Mouse (Mus musculus) ES-E14 (cell line): ENCODE measurements around the gene Gpr179. TPM values are rescaled to one million over a fixed set of nuclear protein-coding genes. Genes with fewer than 3 reads are reported as not detected.

ENCODE experiments used
- DNase-seq: peaks from one replicate; pipeline ENCODE4 v3.0.0-alpha.2; 2013; ENCODE audit warnings: low read depth, low spot score
- H3K27ac ChIP-seq: 2 replicates; pipeline ENCODE4 v1.5.1; 2012; ENCODE audit warnings: low read depth, mild to moderate bottlenecking, low read length, moderate library complexity, mixed read lengths; ENCODE audit not compliant: poor library complexity, insufficient read depth, severe bottlenecking
- H3K36me3 ChIP-seq: 2 replicates; pipeline ENCODE4 v1.6.1; 2012; ENCODE audit warnings: mild to moderate bottlenecking, low read length, moderate library complexity, mixed read lengths; ENCODE audit not compliant: control insufficient read depth, poor library complexity, insufficient read depth, severe bottlenecking
- H3K4me1 ChIP-seq, 2 experiments: fragments of 150-350 bp in 1 of 2; sonication (generic) in 1 of 2; 2 replicates each; pipeline ENCODE4 v1.6.1; 2012; ENCODE audit warnings: low read length in 2 of 2, mild to moderate bottlenecking in 1 of 2, mixed read lengths in 1 of 2; ENCODE audit not compliant: control insufficient read depth in 2 of 2, insufficient read depth in 2 of 2, poor library complexity in 1 of 2
- H3K4me3 ChIP-seq, 2 experiments: fragments of 150-350 bp in 1 of 2; sonication (generic) in 1 of 2; 2 replicates each; pipeline ENCODE4 v1.5.1; 2012; ENCODE audit warnings: low read length in 2 of 2, low read depth in 1 of 2, mild to moderate bottlenecking in 1 of 2, mixed read lengths in 1 of 2; ENCODE audit not compliant: insufficient read depth in 1 of 2, poor library complexity in 1 of 2, severe bottlenecking in 1 of 2
- H3K9ac ChIP-seq: 2 replicates; pipeline ENCODE4 v1.6.1; 2012; ENCODE audit warnings: low read depth, mild to moderate bottlenecking, low read length, mixed read lengths; ENCODE audit not compliant: poor library complexity, insufficient read depth, severe bottlenecking
- H3K9me3 ChIP-seq: fragments of 150-350 bp; sonication (generic); 2 replicates; pipeline ENCODE4 v1.6.1; 2012; ENCODE audit warnings: low read depth, mild to moderate bottlenecking, low read length; ENCODE audit not compliant: control insufficient read depth, insufficient read depth
- CHD2 ChIP-seq: IDR thresholded peaks from 2 replicates; pipeline ENCODE4 v1.6.1; 2014; ENCODE audit warnings: mild to moderate bottlenecking, low read depth, low read length, inconsistent platforms
- HCFC1 ChIP-seq: IDR thresholded peaks from 2 replicates; pipeline ENCODE4 v1.6.1; 2012; ENCODE audit warnings: low read length, inconsistent platforms, borderline replicate concordance; ENCODE audit not compliant: insufficient read depth
- MAFK ChIP-seq: IDR thresholded peaks from 2 replicates; pipeline ENCODE4 v1.6.1; 2014; ENCODE audit warnings: mild to moderate bottlenecking, low read depth, low read length, inconsistent platforms; ENCODE audit not compliant: insufficient read depth
- ZC3H11A ChIP-seq: IDR thresholded peaks from 2 replicates; pipeline ENCODE4 v1.6.1; 2012; ENCODE audit warnings: low read depth, mild to moderate bottlenecking, inconsistent platforms, low read length, borderline replicate concordance
- ZNF384 ChIP-seq: IDR thresholded peaks from 2 replicates; pipeline ENCODE4 v1.6.1; 2012; ENCODE audit warnings: low read depth, low read length, inconsistent platforms
- in situ Hi-C, 2 experiments: fragments of 600-800 bp; cut with MboI; formaldehyde crosslinking; loops; one replicate each; pipeline ENCODE4 v1.15.1; 2025; ENCODE audit warnings: low sequenced_read_pairs in 2 of 2, inconsistent platforms in 1 of 2; ENCODE audit not compliant: unreplicated experiment in 2 of 2
- total RNA-seq: library from RNA; depleted of rRNA; stranded (reverse); fragments of 300-350 nt; gene quantifications from 2 replicates; pipeline ENCODE4 v1.2.3, GENCODE M21; 2012

The Gpr179 gene
- total RNA-seq, 1 experiment = 0.31 TPM

- no peak for DNase-seq
- TF ChIP-seq ZC3H11A (no peak), HCFC1 (no peak)
Measured at GRCm38 (mm10) chr11:97334400-97334799, 17.5 kb downstream of the Gpr179 start.

GRCm38 (mm10) chr11:97333896-97334295 lies 18.0 kb downstream of the Gpr179 start:
- TF ChIP-seq HCFC1 = no peak
- TF ChIP-seq ZC3H11A = no peak
- TF ChIP-seq ZNF384 = no peak
- no peak for TF ChIP-seq CHD2
- no peak for TF ChIP-seq MAFK
- peaks cover 6% of the 10 kb centered on the region for H3K36me3 ChIP-seq

More at GRCm38 (mm10) chr11:97334400-97334799, 17.5 kb downstream of the Gpr179 start:
- peaks cover 2% of the 10 kb centered on the region; the same call in 1 of the 2 replicates for H3K36me3 ChIP-seq
- H3K9ac ChIP-seq = no peak overlapping the region
- H3K4me3 ChIP-seq = no peak overlapping the region
- peaks cover 12 to 40% of the 10 kb centered on the region in 2 experiments for H3K4me1 ChIP-seq
- in situ Hi-C loops = no loop called here
- H3K9me3 ChIP-seq = no peaks in the 10 kb centered on the region
- H3K27ac ChIP-seq = no peak overlapping the region

GRCm38 (mm10) chr11:97333044-97333443 lies 18.8 kb downstream of the Gpr179 start:
- in situ Hi-C loops = no loop called here
- Histone ChIP-seq H3K9me3 (no peaks in the 10 kb centered on the region), H3K9ac (no peak overlapping the region), H3K4me1 (peaks cover 12 to 39% of the 10 kb centered on the region in 2 experiments), H3K27ac (no peak overlapping the region), H3K36me3 (peaks cover 14% of the 10 kb centered on the region), H3K4me3 (peak overlapping the region in 1 of 2 experiments; percentile 45; a peak in 1 of 4 replicates)
- peak; percentile 65 for DNase-seq
- no peak for TF ChIP-seq ZNF384
- no peak for TF ChIP-seq CHD2
- TF ChIP-seq HCFC1 = no peak
- no peak for TF ChIP-seq ZC3H11A
- TF ChIP-seq MAFK = no peak

More at GRCm38 (mm10) chr11:97333896-97334295, 18.0 kb downstream of the Gpr179 start:
- in situ Hi-C loops = no loop called here
- Histone ChIP-seq H3K9me3 (no peaks in the 10 kb centered on the region), H3K4me3 (no peak overlapping the region), H3K9ac (no peak overlapping the region), H3K4me1 (peaks cover 12 to 40% of the 10 kb centered on the region in 2 experiments), H3K27ac (no peak overlapping the region)
- no peak for DNase-seq

- Histone ChIP-seq H3K9ac (no peak overlapping the region), H3K4me3 (no peak overlapping the region), H3K4me1 (peaks cover 11 to 32% of the 10 kb centered on the region in 2 experiments), H3K27ac (no peak overlapping the region), H3K9me3 (no peaks in the 10 kb centered on the region), H3K36me3 (peaks cover 22% of the 10 kb centered on the region)
- in situ Hi-C loops = no loop called here
- no peak for DNase-seq
- TF ChIP-seq CHD2 (no peak), ZC3H11A (no peak), MAFK (no peak), ZNF384 (no peak), HCFC1 (no peak)
Measured at GRCm38 (mm10) chr11:97331231-97332190, 20.4 kb downstream of the Gpr179 start.
